In genomic region chr4:138975194-138975593, GRCm38 (mm10) we compare ENCODE assay signal across 27 mouse cellular contexts. TPM values are rescaled to one million over a fixed set of nuclear protein-coding genes. Genes with fewer than 3 reads are reported as not detected.
DNase-seq lines count a peak whose midpoint lies in the region; ATAC-seq lines count a peak whose summit lies in the region.
"Had no signal": no experiment of that assay in that cellular context is flagged by ENCODE, and none has a peak within 500 bp of the region (broad histone marks: within the 10 kb centered on the region; RNA-seq: fewer than 3 reads in every experiment).

No protein-coding gene starts in this region.

- peaks cover 31% of the 10 kb centered on the region for H3K4me1 ChIP-seq in kidney, embryonic 15.5 days
- peaks cover 28% of the 10 kb centered on the region for H3K4me1 ChIP-seq in midbrain, embryonic 10.5 days

- no peaks in the 10 kb centered on the region for H3K36me3 ChIP-seq in kidney, embryonic 15.5 days
- H3K36me3 ChIP-seq in midbrain, embryonic 10.5 days: no peaks in the 10 kb centered on the region
- H3K36me3 ChIP-seq: embryonic facial prominence, embryonic 12.5 days; liver, embryonic 15.5 days; lung, embryonic 15.5 days; midbrain, embryonic 15.5 days had no signal

- no peak overlapping the region for H3K4me3 ChIP-seq in kidney, embryonic 15.5 days (replicated peaks)
- no peak overlapping the region for H3K4me3 ChIP-seq in midbrain, embryonic 10.5 days
- H3K4me3 ChIP-seq: embryonic facial prominence, embryonic 12.5 days; erythroblast, embryonic 14.5 days; forebrain, embryonic 13.5 days; liver, embryonic 15.5 days; lung, embryonic 15.5 days; megakaryocyte, embryonic 14.5 days; midbrain, embryonic 15.5 days had no signal

- H3K27me3 ChIP-seq in kidney, embryonic 15.5 days: no peaks in the 10 kb centered on the region
- H3K27me3 ChIP-seq in midbrain, embryonic 10.5 days (ENCODE audit: low read depth, poor library complexity, severe bottlenecking): peaks cover 13% of the 10 kb centered on the region; the same call in 1 of the 2 replicates
- H3K27me3 ChIP-seq: embryonic facial prominence, embryonic 12.5 days; forebrain, embryonic 13.5 days; liver, embryonic 15.5 days; lung, embryonic 15.5 days; midbrain, embryonic 15.5 days had no signal

- H3K4me2 ChIP-seq in kidney, embryonic 15.5 days: no peak overlapping the region
- H3K4me2 ChIP-seq: embryonic facial prominence, embryonic 12.5 days; forebrain, embryonic 13.5 days; hindbrain, embryonic 14.5 days; liver, embryonic 15.5 days; lung, embryonic 15.5 days; midbrain, embryonic 15.5 days had no signal

- no peak for ATAC-seq in kidney, embryonic 15.5 days (replicated peaks; ENCODE audit: low FRiP score)
- ATAC-seq: activated CD4-positive, CD25-positive, alpha-beta regulatory T cell, adult 4 months; forebrain, embryonic 13.5 days; midbrain, embryonic 15.5 days had no signal

- H3K9me3 ChIP-seq in kidney, embryonic 15.5 days (replicated peaks): no peaks in the 10 kb centered on the region
- H3K9me3 ChIP-seq in midbrain, embryonic 10.5 days (replicated peaks): no peaks in the 10 kb centered on the region
- H3K9me3 ChIP-seq: embryonic facial prominence, embryonic 12.5 days; forebrain, embryonic 13.5 days; liver, embryonic 15.5 days; lung, embryonic 15.5 days; megakaryocyte, embryonic 14.5 days; midbrain, embryonic 15.5 days had no signal

- WGBS in kidney, embryonic 15.5 days: 33% methylated on average over 3 of the region's 3 CpGs
- 72% methylated on average over 3 of the region's 3 CpGs for WGBS in midbrain, embryonic 10.5 days

- DNase-seq in gastrocnemius, adult 18-20 months (ENCODE audit: low spot score): peak; percentile 78
- DNase-seq in gastrocnemius, postnatal 10 days: no peak
- DNase-seq in kidney, postnatal 10 days: no peak
- peak; percentile 9 for DNase-seq in thymus, postnatal 25 days
- DNase-seq in thymus, postnatal 36 days: no peak
- DNase-seq in spleen, adult 18-20 months: no peak
- DNase-seq in midbrain, embryonic 10.5 days (ENCODE audit: low spot score): no peak
- DNase-seq: adrenal gland, adult 8-10 months; cerebellum, adult 18-20 months; cerebellum, postnatal 14 days; heart, postnatal 4 days; layer of hippocampus, adult 9-11 months had no signal

- H3K27ac ChIP-seq in kidney, embryonic 15.5 days: peak overlapping the region; percentile 34; the same call in 1 of the 2 replicates
- H3K27ac ChIP-seq in midbrain, embryonic 10.5 days (replicated peaks): no peak overlapping the region
- H3K27ac ChIP-seq: embryonic facial prominence, embryonic 12.5 days; forebrain, embryonic 13.5 days; hindbrain, embryonic 14.5 days; liver, embryonic 15.5 days; lung, embryonic 15.5 days; midbrain, embryonic 15.5 days had no signal

- no peak overlapping the region for H3K9ac ChIP-seq in kidney, embryonic 15.5 days
- H3K9ac ChIP-seq: embryonic facial prominence, embryonic 12.5 days; forebrain, embryonic 13.5 days; hindbrain, embryonic 14.5 days; liver, embryonic 15.5 days; lung, embryonic 15.5 days; midbrain, embryonic 15.5 days had no signal

RNA-seq across cellular contexts. Expression of gene Tmco4, which starts 2.5 kb away (rescaled TPM):
- total RNA-seq in gastrocnemius, adult 18-20 months (2021): 10 to 100 TPM; 10.2 to 14.3 TPM
- total RNA-seq in gastrocnemius, postnatal 10 days (2021): 1 to 10 TPM; 3.8 to 4.5 TPM
- 5.6 and 6.1 TPM in 2 replicates for polyA plus RNA-seq in kidney, embryonic 15.5 days (2015; fragmentation: Nextera tagmentation; extraction: Ambion mirVana)
- polyA plus RNA-seq in midbrain, embryonic 10.5 days (2016; fragmentation: Nextera tagmentation; extraction: Ambion mirVana): 0.87 and 0.98 TPM in 2 replicates

RNA-seq across cellular contexts. Expression of gene Rnf186, which starts 8.3 kb away (rescaled TPM):
- total RNA-seq in gastrocnemius, adult 18-20 months (2021): not detected
- total RNA-seq in gastrocnemius, postnatal 10 days (2021): not detected
- 6.3 and 8.2 TPM in 2 replicates for polyA plus RNA-seq in kidney, embryonic 15.5 days (2015; fragmentation: Nextera tagmentation; extraction: Ambion mirVana)
- polyA plus RNA-seq in midbrain, embryonic 10.5 days (2016; fragmentation: Nextera tagmentation; extraction: Ambion mirVana): not detected in 2 replicates
- total RNA-seq: adrenal gland, adult 8-10 months; gastrocnemius, postnatal 36 days; heart, postnatal 4 days; left cerebral cortex, adult 18-20 months; left cerebral cortex, postnatal 36 days had no signal
- polyA plus RNA-seq: activated CD4-positive, CD25-positive, alpha-beta regulatory T cell, adult 4 months; embryonic facial prominence, embryonic 12.5 days; erythroblast, embryonic 14.5 days; hindbrain, embryonic 14.5 days; limb, embryonic 14.5 days; neural tube, embryonic 14.5 days had no signal

Comparison
In these comparisons a context has a peak if more than half of its experiments do, and no peak if none do; other contexts are left out.
1. DNase-seq: peak in gastrocnemius, adult 18-20 months (single experiment) and thymus, postnatal 25 days (single experiment); none in gastrocnemius, postnatal 10 days (single experiment), kidney, postnatal 10 days (single experiment), thymus, postnatal 36 days (0 of 2), spleen, adult 18-20 months (0 of 2) and midbrain, embryonic 10.5 days (single experiment).